Mouse (Mus musculus) testis, postnatal 14 days (tissue): ENCODE data around the gene Fam214a.

Experiments
- DNase-seq: peaks from one replicate; pipeline ENCODE4 v3.0.0; 2021; ENCODE audit warnings: low spot score

Gene Fam214a

GRCm38 (mm10) chr9:74952756-74953247 lies at the start of gene Fam214a:
TSS of gene Fam214a (plus strand) at chr9:74952884.
- peak; percentile 92 for DNase-seq

- DNase-seq, result peak; percentile 59
Observed at GRCm38 (mm10) chr9:74904866-74905508, 47.7 kb upstream of the Fam214a start.

- no peak for DNase-seq
Observed at GRCm38 (mm10) chr9:74906951-74907350, 45.7 kb upstream of the Fam214a start.

- DNase-seq, result peak; percentile 43
Observed at GRCm38 (mm10) chr9:74909245-74909644, 43.4 kb upstream of the Fam214a start.

GRCm38 (mm10) chr9:74910226-74910759 lies 42.4 kb upstream of the Fam214a start:
- DNase-seq, result no peak

- DNase-seq, result no peak
Observed at GRCm38 (mm10) chr9:74911430-74911829, 41.3 kb upstream of the Fam214a start.

GRCm38 (mm10) chr9:74911919-74912318 lies 40.8 kb upstream of the Fam214a start:
- no peak for DNase-seq

- DNase-seq, result no peak
Observed at GRCm38 (mm10) chr9:74912619-74913376, 39.9 kb upstream of the Fam214a start.

GRCm38 (mm10) chr9:74915611-74916010 lies 37.1 kb upstream of the Fam214a start:
- DNase-seq, result no peak

- no peak for DNase-seq
Observed at GRCm38 (mm10) chr9:74920450-74920849, 32.2 kb upstream of the Fam214a start.

GRCm38 (mm10) chr9:74921422-74921821 lies 31.3 kb upstream of the Fam214a start:
- no peak for DNase-seq

GRCm38 (mm10) chr9:74922884-74923283 lies 29.8 kb upstream of the Fam214a start:
- DNase-seq, result no peak

GRCm38 (mm10) chr9:74923291-74923977 lies 29.2 kb upstream of the Fam214a start:
- DNase-seq, result no peak

- DNase-seq, result no peak
Observed at GRCm38 (mm10) chr9:74925220-74925769, 27.4 kb upstream of the Fam214a start.

GRCm38 (mm10) chr9:74929981-74930423 lies 22.7 kb upstream of the Fam214a start:
- DNase-seq, result no peak

GRCm38 (mm10) chr9:74930653-74931052 lies 22.0 kb upstream of the Fam214a start:
- no peak for DNase-seq

GRCm38 (mm10) chr9:74935289-74935688 lies 17.4 kb upstream of the Fam214a start:
- no peak for DNase-seq

- no peak for DNase-seq
Observed at GRCm38 (mm10) chr9:74937761-74938160, 14.9 kb upstream of the Fam214a start.

GRCm38 (mm10) chr9:74938670-74939534 lies 13.8 kb upstream of the Fam214a start:
- DNase-seq, result no peak

GRCm38 (mm10) chr9:74946713-74947402 lies 5.8 kb upstream of the Fam214a start:
- no peak for DNase-seq
